Mouse (Mus musculus) c-Kit-positive CD71-negative TER-119-negative erythroid progenitor cells, embryonic 14.5 days (primary cell): ENCODE results near the gene Nsa2.

Experiments used
- DNase-seq: peaks from one replicate; pipeline ENCODE4 v3.0.0-alpha.2; 2013; ENCODE audit warnings: low read depth

Nsa2 gene

DNA sequence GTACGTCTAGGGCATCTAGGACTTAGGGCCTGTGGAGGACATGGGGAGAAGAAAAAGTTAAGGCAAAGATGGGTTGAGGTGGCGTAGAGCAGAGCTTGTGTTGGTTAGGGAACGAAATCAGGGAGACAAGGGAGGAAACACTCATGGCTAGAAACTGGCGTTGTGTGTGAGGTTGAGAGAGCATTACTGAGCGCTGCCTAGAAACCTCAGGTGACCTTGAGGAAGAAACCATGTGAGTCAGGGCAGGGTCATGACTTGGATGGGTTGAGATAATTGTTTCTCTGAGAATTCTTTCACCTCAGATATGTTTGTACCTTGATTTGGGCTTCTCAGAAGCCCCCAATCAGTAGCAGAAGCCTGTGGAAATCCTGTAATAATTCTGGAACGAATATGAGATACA is 50.3 kb downstream of the Nsa2 start:
- DNase-seq: no peak

DNA sequence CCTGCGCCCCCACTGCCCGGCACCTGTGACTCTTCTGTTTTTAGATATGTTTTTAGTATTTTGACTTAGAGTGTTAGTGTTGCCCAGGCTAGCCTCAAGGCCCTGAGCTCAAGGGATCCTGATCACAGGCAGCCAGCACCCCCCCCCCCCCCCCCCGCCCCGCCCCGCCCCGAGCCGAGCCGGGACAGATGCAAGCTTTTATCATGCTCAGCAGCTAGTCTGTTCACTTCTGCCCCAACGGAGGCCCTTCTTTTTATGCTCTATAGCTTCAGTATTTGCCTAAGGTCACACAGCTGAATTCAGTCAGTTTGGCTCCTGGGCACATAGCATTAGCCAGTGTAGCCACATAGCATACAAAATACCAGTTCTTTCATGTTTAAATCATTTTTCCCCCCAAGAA is 51.4 kb downstream of the Nsa2 start:
- DNase-seq: no peak

DNA sequence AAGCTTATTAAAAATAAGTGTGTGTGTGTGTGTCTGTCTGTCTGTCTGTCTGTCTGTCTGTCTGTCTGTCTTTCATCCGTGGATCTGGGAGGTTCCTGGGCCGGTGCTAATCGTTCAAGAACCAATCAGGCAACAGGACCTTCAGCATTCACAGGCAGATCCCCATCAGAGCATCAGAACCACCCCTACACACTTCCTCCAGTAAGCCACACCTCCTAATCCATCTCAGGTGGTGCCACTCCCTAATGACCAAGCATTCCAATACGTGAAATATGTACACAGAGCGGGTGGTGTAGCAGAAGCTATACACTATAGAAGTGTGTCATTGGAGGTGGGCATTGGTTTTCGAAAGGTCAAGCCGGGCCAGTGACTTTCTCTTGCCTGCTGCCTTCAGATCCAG is 55.3 kb downstream of the Nsa2 start:
- DNase-seq: no peak

DNA sequence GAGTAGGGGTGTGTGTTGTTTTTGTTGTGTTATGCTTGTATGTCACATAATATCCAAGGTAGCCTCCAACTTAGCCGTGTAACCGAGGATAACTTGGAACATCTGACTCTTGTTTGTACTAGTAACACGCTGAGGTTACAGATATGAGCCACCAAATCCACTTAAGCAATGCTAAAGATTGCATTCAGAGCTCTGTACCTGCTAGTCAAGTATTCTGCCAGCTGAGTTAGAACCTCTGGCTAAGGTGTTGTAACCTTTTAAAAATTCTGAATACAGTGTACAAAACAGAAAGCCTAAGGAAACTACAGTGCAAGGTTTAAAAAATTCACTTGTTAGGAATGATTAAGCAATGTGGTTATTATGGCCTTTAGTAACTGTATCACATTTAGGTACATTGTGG is 57.1 kb downstream of the Nsa2 start:
- DNase-seq: no peak

DNA sequence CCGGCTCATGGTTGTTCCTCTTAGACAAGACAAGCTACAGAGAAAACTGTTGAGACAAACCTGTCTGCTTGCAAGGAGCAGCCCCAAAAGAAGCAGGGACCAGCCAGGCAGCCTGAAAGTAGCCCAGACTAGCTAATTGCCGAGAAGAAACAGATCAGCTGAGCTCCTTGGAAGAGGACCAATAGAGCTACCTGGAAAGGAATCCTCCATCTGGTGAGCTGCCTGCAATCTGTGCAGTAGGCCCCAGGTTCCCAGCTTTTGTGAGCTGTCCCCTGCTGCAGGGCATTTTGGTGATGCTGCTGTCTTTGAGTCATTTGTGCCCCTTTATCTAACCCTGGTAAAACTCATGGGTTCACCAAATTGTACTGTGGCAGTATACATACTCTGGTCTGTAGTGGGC is 57.5 kb downstream of the Nsa2 start:
- DNase-seq: no peak
